Mouse (Mus musculus): ENCODE measurements around the gene Tmem186. TPM values are rescaled to one million over a fixed set of nuclear protein-coding genes. Genes with fewer than 3 reads are reported as not detected.

The Tmem186 gene
- total RNA-seq (2023): 12.8 TPM

DNA sequence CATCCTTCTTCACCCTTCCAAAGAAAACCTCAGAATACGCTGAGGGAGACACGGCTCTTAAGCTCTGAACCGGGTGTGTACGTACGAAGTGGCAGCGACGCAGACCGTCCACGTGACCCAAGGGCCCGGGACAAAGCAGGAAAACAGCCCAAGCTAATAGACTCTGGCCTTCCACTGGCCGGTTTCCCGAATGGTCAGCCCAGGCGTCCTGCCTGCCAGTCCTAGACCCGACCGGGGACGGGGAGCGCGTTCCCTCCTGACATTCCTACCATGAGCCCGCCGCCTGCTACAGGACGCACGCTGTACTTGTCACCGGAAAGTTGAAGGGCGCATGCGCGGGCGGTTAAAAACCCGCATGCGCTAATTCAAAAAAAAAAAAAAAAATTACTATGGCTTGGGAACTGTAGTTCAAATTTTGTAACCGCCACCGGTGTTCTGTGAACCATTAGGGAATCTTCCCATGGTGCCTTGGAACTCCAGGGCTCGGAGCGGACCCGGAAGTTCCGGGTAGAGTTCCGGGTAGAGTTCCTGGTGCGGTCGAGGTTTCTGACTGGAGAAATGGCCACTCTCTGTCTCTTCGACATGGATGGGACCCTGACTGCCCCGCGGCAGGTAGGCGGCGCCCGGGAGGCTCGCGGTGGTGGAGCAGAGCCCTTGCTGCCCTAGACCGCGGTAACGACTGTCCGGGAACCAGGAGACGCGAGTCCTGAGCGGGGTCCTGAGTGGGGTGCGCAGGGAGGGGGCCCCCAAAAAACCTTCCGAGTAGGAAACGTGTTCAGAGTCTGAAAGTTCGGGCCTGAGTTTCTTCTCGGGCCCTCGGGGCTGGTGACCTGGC, at the start of gene Tmem186, which contains the start of gene Pmm2:
Gene Tmem186, minus strand, starts transcription at position 496 of the 835 bp plus-strand sequence.
Gene Pmm2, plus strand, starts transcription at position 458 of the 835 bp plus-strand sequence.

DNA sequence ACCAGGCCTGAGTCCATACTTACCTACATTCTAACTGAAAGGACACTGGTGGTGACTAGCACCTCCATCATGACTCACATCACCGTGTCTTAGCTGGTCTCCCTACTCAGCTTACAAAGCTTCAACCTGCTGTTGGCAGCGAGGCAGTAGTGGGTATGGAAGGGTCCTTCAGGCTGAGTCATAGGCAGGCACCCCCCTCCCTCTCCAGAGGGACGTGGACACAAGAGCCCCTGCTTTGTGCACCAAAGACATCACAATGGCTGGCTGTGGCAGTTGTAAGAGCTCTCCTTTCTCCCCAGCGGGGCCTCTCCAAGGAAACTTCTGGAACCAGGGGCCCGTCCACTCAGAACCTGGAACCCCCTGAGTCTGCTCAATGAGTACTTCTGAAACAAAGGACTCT, 43.0 kb upstream of the Tmem186 start, which contains the start of gene Gm5767:
Gene Gm5767, plus strand, starts transcription at position 301 of the 400 bp plus-strand sequence.

GRCm38 (mm10) chr16:8671551-8672349, 34.2 kb upstream of the Tmem186 start, which contains the start of gene Carhsp1:
Gene Carhsp1 (minus strand): TSS chr16:8672155.

Other genes with a start within 250 kb of the Tmem186 start
- not detected for gene Tmem114, start 212.6 kb downstream of the Tmem186 start, total RNA-seq (2023)
- gene Mettl22, start 166.9 kb downstream of the Tmem186 start, total RNA-seq (2023): 20.4 TPM
- 0.12 TPM for gene Abat, start 124.3 kb downstream of the Tmem186 start, total RNA-seq (2023)
- gene Pmm2, start within 50 bp of the Tmem186 start, total RNA-seq (2023): 110 TPM
- 13.8 TPM for gene Carhsp1, start 34.4 kb upstream of the Tmem186 start, total RNA-seq (2023)
- gene Gm5767, start 43.1 kb upstream of the Tmem186 start, total RNA-seq (2023): not detected
- gene Usp7, start 154.6 kb upstream of the Tmem186 start, total RNA-seq (2023): 307 TPM
- 135 TPM for gene 1810013L24Rik, start 192.4 kb upstream of the Tmem186 start, total RNA-seq (2023)